Mouse (Mus musculus) megakaryocyte, embryonic 14.5 days (primary cell): ENCODE measurements around the gene Cdkn2d. TPM values are rescaled to one million over a fixed set of nuclear protein-coding genes. Genes with fewer than 3 reads are reported as not detected.
A peak's percentile ranks its signal among the peaks of the same experiment; 100 is the strongest.
"Not testable (repeated sequence)": the region's sequence is repeated elsewhere in the genome, so short reads cannot be mapped to it uniquely, and the experiment has no call there.

ENCODE experiments used
- H3K27me3 ChIP-seq: replicated peaks from 2 replicates; pipeline ENCODE3; 2012; ENCODE audit warnings: inconsistent platforms
- H3K36me3 ChIP-seq: replicated peaks from 2 replicates; pipeline ENCODE3; 2012; ENCODE audit warnings: low read length, inconsistent platforms, mixed read lengths
- H3K4me1 ChIP-seq: 2 replicates; pipeline ENCODE4 v1.6.1; 2012; ENCODE audit warnings: inconsistent platforms
- H3K4me3 ChIP-seq: replicated peaks from 2 replicates; pipeline ENCODE3; 2012; ENCODE audit warnings: moderate library complexity, mild to moderate bottlenecking, inconsistent platforms
- H3K9me3 ChIP-seq: 2 replicates; pipeline ENCODE4 v1.6.1; 2012; ENCODE audit warnings: inconsistent platforms
- FLI1 ChIP-seq: IDR thresholded peaks from 2 replicates; pipeline ENCODE4 v1.6.1; 2012; ENCODE audit warnings: low read length, inconsistent platforms, mixed read lengths
- GATA1 ChIP-seq: IDR thresholded peaks from 3 replicates; pipeline ENCODE4 v1.6.1; 2012; ENCODE audit warnings: mixed read lengths, low read length, inconsistent platforms, borderline replicate concordance
- polyA plus RNA-seq: library from polyadenylated mRNA; stranded (reverse); fragments of >175 nt; gene quantifications from 2 replicates; pipeline ENCODE4 v1.2.3, GENCODE M21; 2012; ENCODE audit warnings: low replicate concordance; ENCODE audit not compliant: insufficient read depth

Cdkn2d gene
- polyA plus RNA-seq, 1 experiment = 248 TPM

GRCm38 (mm10) chr9:21292271-21292670, 1.1 kb upstream of the Cdkn2d start:
- TF ChIP-seq FLI1 = no peak
- no peak for TF ChIP-seq GATA1
- Histone ChIP-seq H3K36me3 (peaks cover 11% of the 10 kb centered on the region), H3K4me1 (peaks cover 36% of the 10 kb centered on the region), H3K27me3 (no peaks in the 10 kb centered on the region), H3K4me3 (peak overlapping the region; percentile 50), H3K9me3 (no peaks in the 10 kb centered on the region)

- H3K9me3 ChIP-seq, H3K27me3 ChIP-seq: not testable (repeated sequence)
- H3K36me3 ChIP-seq = peaks cover 11% of the 10 kb centered on the region
- H3K4me3 ChIP-seq = peak overlapping the region; percentile 96
- H3K4me1 ChIP-seq = peaks cover 36% of the 10 kb centered on the region
Observed at GRCm38 (mm10) chr9:21291868-21292267, 661 bp upstream of the Cdkn2d start.

- TF ChIP-seq FLI1 (no peak), GATA1 (no peak)
- peaks cover 43% of the 10 kb centered on the region for H3K4me1 ChIP-seq
- no peaks in the 10 kb centered on the region for H3K27me3 ChIP-seq
- peak overlapping the region; percentile 96 for H3K4me3 ChIP-seq
- peaks cover 21% of the 10 kb centered on the region for H3K36me3 ChIP-seq
- no peaks in the 10 kb centered on the region for H3K9me3 ChIP-seq
Observed at GRCm38 (mm10) chr9:21290589-21290988, 618 bp downstream of the Cdkn2d start.

- Histone ChIP-seq H3K27me3 (no peaks in the 10 kb centered on the region), H3K36me3 (peaks cover 33% of the 10 kb centered on the region), H3K4me3 (peak overlapping the region; percentile 96), H3K4me1 (peaks cover 49% of the 10 kb centered on the region), H3K9me3 (no peaks in the 10 kb centered on the region)
- TF ChIP-seq FLI1 (no peak), GATA1 (no peak)
Observed at GRCm38 (mm10) chr9:21289337-21289671, 1.9 kb downstream of the Cdkn2d start.

GRCm38 (mm10) chr9:21288404-21289336, 2.5 kb downstream of the Cdkn2d start:
- TF ChIP-seq FLI1 (no peak), GATA1 (no peak)
- Histone ChIP-seq H3K4me1 (peaks cover 56% of the 10 kb centered on the region), H3K9me3 (no peaks in the 10 kb centered on the region), H3K4me3 (peak overlapping the region; percentile 96), H3K27me3 (no peaks in the 10 kb centered on the region), H3K36me3 (peaks cover 40% of the 10 kb centered on the region)

GRCm38 (mm10) chr9:21287571-21288402, 3.4 kb downstream of the Cdkn2d start, which contains the start of gene Kri1:
Gene Kri1 (minus strand): TSS chr9:21287969.
- Histone ChIP-seq H3K4me3 (peak within 1 kb of the TSS; percentile 96), H3K9me3 (no peaks in the 10 kb centered on the region), H3K36me3 (peaks cover 47% of the 10 kb centered on the region), H3K27me3 (no peaks in the 10 kb centered on the region), H3K4me1 (peaks cover 59% of the 10 kb centered on the region)
- TF ChIP-seq GATA1 = no peak
- TF ChIP-seq FLI1 = peak; percentile 74; the same call in 1 of the 2 replicates

- Histone ChIP-seq H3K27me3 (no peaks in the 10 kb centered on the region), H3K4me3 (peak overlapping the region; percentile 96), H3K4me1 (peaks cover 56% of the 10 kb centered on the region), H3K9me3 (no peaks in the 10 kb centered on the region), H3K36me3 (peaks cover 56% of the 10 kb centered on the region)
- TF ChIP-seq FLI1 (no peak), GATA1 (no peak; the same call in 2 of the 3 replicates)
Observed at GRCm38 (mm10) chr9:21286753-21287152, 4.5 kb downstream of the Cdkn2d start.

GRCm38 (mm10) chr9:21283994-21284393, 7.2 kb downstream of the Cdkn2d start:
- H3K4me1 ChIP-seq = peaks cover 66% of the 10 kb centered on the region
- no peak overlapping the region for H3K4me3 ChIP-seq
- H3K9me3 ChIP-seq = no peaks in the 10 kb centered on the region
- peaks cover 78% of the 10 kb centered on the region for H3K36me3 ChIP-seq
- no peaks in the 10 kb centered on the region for H3K27me3 ChIP-seq
- TF ChIP-seq GATA1 = no peak
- TF ChIP-seq FLI1 = no peak

- TF ChIP-seq GATA1 (no peak), FLI1 (no peak)
- H3K4me3 ChIP-seq = no peak overlapping the region
- no peaks in the 10 kb centered on the region for H3K27me3 ChIP-seq
- no peaks in the 10 kb centered on the region for H3K9me3 ChIP-seq
- peaks cover 66% of the 10 kb centered on the region for H3K4me1 ChIP-seq
- H3K36me3 ChIP-seq = peaks cover 78% of the 10 kb centered on the region
Observed at GRCm38 (mm10) chr9:21283591-21283990, 7.6 kb downstream of the Cdkn2d start.

GRCm38 (mm10) chr9:21277776-21278175, 13.4 kb downstream of the Cdkn2d start:
- Histone ChIP-seq H3K36me3 (peaks cover 97% of the 10 kb centered on the region), H3K9me3 (no peaks in the 10 kb centered on the region), H3K4me1 (peaks cover 77% of the 10 kb centered on the region), H3K4me3 (no peak overlapping the region), H3K27me3 (no peaks in the 10 kb centered on the region)
- TF ChIP-seq FLI1 (no peak), GATA1 (no peak)
